Mouse (Mus musculus): ENCODE results near the gene Txlnb.
"Not testable (repeated sequence)": the region's sequence is repeated elsewhere in the genome, so short reads cannot be mapped to it uniquely, and the experiment has no call there.

Txlnb gene

DNA sequence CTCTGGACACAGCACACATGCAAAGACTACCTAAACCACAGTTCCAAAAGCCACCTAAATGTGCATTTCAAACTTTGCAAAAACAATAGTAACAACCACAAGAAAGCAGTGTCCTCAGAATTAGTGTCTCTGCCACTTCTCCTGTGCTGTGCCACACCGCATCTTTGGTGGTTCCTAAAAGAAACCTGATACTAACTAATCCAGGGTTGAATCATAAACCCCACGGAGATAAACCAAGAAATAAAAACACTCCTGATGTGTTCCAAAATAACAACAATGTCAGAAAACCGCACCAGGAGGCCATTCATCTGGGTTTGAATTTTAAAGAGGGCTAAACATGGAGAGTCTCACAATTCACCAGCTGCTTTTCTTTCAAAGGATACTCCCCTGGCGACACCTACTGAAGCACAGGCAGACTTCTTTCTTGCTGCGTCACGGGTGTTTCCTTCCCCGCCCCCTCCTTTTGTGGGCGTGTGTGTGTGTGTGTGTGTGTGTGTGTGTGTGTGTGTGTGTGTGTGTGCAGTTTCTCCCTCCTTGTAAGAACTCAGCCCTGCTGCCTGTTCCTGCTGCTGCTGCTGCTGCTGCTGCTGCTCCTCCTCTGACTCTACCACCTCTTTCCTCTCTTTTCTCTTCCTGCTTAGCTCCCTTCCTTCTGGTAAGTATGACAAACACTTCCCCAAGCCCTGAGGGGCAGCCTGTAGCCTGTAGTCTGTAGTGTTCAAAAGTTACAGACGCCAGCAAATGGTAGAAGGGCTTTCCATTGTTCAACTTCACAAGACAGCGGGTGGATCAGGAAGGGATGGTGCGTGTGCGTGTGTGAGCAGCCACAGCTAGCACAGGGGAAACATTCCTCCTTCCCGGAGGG, at the start of gene Txlnb:
Gene Txlnb (plus strand): TSS at position 460 of the 865 bp plus-strand sequence.
- no peak for DNase-seq (ENCODE audit: extremely low spot score, low read depth, low spot score)

- no peak for DNase-seq (ENCODE audit: extremely low spot score, low read depth, low spot score)
These were observed 43.5 kb upstream of the Txlnb start for GRCm38 (mm10) chr10:17752478-17752877.

DNA sequence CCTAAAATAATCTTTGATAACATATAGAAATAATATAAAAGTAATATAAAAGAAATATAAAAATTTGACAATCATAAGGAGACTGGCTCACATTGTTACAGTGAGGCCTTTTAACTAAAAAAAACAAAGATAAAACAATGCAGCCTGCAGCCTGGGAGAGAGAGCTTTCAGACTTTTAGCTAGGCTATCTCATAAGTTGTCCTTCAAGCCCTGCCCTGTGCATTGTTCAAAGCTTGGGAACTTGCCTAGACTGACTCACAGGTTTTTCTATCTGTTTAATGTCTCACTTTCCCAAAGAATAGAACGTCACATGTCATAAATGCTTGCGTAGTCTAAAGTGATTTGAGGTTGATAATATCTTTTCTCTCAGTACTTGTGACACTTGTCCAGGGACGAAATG, 36.3 kb upstream of the Txlnb start:
- no peak for DNase-seq (ENCODE audit: extremely low spot score, low read depth, low spot score)

- no peak for DNase-seq (ENCODE audit: extremely low spot score, low read depth, low spot score)
These were observed 35.0 kb upstream of the Txlnb start for GRCm38 (mm10) chr10:17760750-17761613.

DNA sequence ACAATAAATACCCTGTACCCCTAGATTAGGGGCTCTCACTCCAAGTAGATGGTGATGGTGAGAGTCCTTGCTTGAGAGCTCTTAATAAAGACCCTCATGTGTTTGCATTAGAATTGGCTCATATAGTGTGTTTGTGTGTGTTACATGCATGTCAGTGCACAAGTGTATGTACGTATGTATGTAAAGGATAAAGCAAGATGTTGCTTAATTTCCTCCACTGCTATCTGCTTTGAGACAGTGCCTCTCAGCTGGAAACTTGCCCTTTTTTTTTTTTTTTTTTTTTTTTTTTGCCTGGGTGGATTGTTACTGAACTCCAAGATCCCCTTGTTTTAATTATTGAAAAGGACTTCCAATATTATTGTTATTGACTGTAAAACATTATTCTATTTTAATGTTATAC, 34.4 kb upstream of the Txlnb start:
- no peak for DNase-seq (ENCODE audit: extremely low spot score, low read depth, low spot score)

GRCm38 (mm10) chr10:17762946-17763345, 33.1 kb upstream of the Txlnb start:
- DNase-seq (ENCODE audit: extremely low spot score, low read depth, low spot score): no peak

GRCm38 (mm10) chr10:17769856-17770255, 26.2 kb upstream of the Txlnb start:
- DNase-seq (ENCODE audit: extremely low spot score, low read depth, low spot score): no peak

- DNase-seq (ENCODE audit: extremely low spot score, low read depth, low spot score): no peak
These were observed 23.7 kb upstream of the Txlnb start for GRCm38 (mm10) chr10:17772364-17772763.

DNA sequence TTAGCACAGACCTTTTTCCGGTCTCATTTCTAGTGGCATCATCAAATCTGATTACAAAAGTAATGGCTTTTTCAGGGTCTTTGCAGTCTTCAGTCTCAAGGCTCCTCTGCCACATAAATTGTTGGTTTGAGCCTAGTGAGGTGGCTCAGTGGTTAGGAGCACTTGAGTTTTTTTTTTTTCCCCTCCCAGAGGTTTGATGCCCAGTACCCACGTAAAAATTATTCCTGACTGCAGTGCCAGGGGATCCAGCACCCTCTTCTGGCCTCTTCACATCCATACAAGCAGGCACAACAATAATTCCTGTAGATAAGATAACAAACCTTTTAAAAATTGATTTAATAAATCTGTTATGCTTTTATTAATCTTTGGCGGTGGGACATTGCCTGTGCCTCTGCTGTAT, 21.7 kb upstream of the Txlnb start:
- DNase-seq (ENCODE audit: extremely low spot score, low read depth, low spot score): no peak

GRCm38 (mm10) chr10:17775079-17775478, 20.9 kb upstream of the Txlnb start:
- no peak for DNase-seq (ENCODE audit: extremely low spot score, low read depth, low spot score)

GRCm38 (mm10) chr10:17776684-17777083, 19.3 kb upstream of the Txlnb start:
- DNase-seq (ENCODE audit: extremely low spot score, low read depth, low spot score): not testable (repeated sequence)

DNA sequence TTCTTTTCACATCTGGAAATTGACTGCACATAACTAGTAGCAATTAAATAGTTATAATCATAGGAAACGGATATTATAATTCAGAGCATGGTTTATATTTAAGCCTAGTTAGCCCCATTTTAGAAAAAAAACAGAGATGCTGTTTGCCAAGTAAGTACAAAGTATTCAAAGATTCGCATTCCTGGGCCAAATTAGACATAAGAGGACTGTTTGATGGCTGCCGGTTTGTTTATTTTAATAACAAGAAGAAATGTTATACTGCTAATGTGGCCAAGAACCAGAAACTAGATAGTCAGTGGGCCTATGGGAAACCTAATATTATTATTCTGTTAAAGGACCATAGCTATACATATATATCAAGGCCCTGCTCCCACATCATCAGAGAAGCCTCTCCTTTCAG, 9.3 kb upstream of the Txlnb start:
- no peak for DNase-seq (ENCODE audit: extremely low spot score, low read depth, low spot score)

DNA sequence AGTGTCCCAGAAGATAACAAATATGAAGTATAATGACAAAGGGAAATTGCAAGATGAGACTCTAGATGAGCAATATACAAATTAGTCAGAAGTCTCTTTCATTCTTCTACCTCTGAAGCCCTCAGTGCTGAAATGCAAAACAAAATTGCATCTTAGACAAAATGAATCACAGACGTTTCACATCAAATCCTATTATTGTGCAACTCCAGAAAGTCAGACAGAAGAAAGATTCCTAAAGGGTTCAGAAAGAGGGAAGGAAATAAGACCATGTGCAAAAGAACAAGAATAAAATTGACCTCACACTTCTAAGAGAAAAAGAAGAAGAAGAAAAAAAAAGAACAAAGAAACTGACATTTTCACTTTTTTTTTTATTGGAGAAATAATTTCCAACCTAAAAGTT, 8.1 kb upstream of the Txlnb start:
- DNase-seq (ENCODE audit: extremely low spot score, low read depth, low spot score): no peak

- DNase-seq (ENCODE audit: extremely low spot score, low read depth, low spot score): no peak
These were observed 7.7 kb upstream of the Txlnb start for GRCm38 (mm10) chr10:17788347-17788746.

DNA sequence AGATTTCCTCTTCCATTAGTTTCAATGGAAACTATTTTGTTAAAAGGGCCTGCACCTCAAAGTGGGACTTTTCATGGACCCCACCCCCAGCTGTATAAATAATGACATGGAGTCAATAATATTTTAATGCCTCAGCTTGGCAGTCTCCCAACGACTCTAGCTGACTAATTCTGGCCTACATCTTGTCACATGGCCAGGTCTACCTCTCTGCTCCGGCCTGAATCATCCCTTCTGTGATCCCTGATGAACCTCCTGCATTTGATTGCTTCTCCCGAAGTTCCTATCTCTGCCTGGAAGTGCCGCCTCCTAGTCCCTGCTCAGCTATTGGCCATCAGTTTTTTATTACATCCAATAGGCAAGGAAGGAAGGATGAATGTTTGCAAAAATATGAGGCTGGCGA, 2.1 kb upstream of the Txlnb start:
- DNase-seq (ENCODE audit: extremely low spot score, low read depth, low spot score): no peak

DNA sequence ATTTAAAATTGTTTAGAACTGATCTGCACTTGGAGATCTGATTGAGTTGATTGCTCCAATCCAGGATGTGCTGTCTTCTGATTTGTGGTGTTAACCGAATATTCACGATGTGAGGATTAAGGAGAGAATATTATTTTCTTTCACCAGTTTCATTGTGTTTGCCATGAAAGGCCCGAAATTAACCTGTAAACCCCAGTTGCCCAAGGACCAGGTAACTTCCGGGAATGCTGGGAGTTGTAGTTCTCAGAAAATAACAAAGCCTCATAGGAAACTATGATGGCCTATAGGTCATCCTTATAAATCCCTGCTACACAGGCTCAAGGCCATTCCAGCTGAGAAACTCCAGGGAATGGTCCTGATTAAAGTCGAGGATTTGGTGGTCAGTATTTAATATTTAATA, 1.6 kb upstream of the Txlnb start:
- no peak for DNase-seq (ENCODE audit: extremely low spot score, low read depth, low spot score)

GRCm38 (mm10) chr10:17795227-17795626, 799 bp upstream of the Txlnb start:
- no peak for DNase-seq (ENCODE audit: extremely low spot score, low read depth, low spot score)

DNA sequence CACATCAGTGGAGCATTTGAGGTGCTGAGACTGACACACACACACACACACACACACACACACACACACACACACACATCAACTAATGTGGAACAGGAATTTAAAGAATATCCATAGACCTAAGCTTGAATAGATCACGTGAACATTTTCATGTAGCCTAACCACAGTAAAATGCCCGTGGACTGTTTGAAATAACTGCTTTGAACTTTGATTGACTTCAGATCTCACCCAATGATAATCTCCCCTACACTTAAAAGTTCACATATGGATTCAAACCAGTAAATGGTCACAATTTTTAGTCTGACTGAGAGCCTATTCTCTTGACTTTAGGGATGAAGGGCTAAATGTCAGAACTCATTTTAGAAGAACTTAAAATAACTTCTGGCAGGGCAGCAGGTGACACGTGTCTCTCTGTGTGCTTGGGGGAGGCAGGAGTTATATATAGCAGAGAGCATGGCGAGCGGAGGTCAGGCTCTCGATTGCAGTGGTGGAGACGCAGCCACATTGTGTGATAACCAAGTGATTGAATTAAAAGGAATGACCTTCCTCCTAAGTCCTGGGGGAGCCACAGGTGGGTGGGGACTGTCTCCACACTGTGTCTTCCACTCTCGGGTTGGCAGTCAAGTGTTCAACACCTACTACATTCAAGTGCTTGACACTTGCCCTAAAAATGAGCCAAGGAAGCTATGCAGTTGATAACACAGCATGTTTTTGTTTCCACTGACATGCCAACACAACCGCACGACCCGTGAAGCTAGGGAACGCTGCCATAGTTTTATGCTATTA, 1.0 kb downstream of the Txlnb start:
- DNase-seq (ENCODE audit: extremely low spot score, low read depth, low spot score): no peak

DNA sequence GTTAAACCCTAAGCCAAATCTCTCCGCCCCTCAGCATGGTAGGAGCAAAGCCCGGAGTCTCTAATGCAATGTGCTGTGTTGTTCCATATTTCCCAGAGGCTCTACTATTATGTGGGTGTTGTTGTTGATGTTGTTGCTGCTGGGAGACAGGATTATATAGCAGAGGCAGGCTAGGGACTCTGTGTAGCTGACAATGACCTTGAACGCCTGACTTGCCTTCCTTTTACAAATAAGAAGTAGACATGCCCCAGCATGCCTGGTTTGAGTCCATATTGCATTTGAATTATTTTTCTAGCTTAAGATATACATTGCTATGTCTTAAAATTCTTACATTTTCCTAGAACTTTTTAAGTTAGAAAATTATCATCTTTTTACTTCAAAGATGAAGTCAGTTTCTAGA, 1.7 kb downstream of the Txlnb start:
- no peak for DNase-seq (ENCODE audit: extremely low spot score, low read depth, low spot score)

DNA sequence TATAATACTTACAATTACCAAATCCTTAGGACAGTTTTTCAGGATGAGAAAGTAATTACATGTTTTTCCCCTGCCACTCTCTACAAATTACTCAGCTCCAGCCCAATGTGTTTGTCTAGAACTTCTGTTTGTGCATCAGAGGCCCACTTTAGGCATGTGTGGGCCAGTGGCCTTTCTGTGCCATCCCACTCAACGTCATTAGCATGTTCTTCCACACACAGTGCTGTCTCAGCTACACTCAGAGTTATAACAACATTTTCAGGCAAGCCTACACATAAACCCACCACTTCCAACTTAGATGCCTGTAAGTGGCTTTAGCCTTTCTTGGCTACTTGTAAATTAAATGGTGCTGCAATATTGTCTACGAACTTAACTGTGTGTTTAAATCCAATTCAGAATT, 5.8 kb downstream of the Txlnb start:
- DNase-seq (ENCODE audit: extremely low spot score, low read depth, low spot score): no peak

GRCm38 (mm10) chr10:17808526-17808925, 12.5 kb downstream of the Txlnb start:
- no peak for DNase-seq (ENCODE audit: extremely low spot score, low read depth, low spot score)

Measured in hindlimb bud, embryonic 11.5 days (tissue).